Mouse (Mus musculus): ENCODE results near the gene Vmn1r1. TPM values are rescaled to one million over a fixed set of nuclear protein-coding genes. Genes with fewer than 3 reads are reported as not detected.
A peak's percentile ranks its signal among the peaks of the same experiment; 100 is the strongest.

The Vmn1r1 gene
- polyA plus RNA-seq, 1 experiment from 2014 or later, result not detected

- ATAC-seq (ENCODE audit: low read depth), result peak; percentile 73
- peak overlapping the region; percentile 28; the same call in 1 of the 2 replicates for H3K4me2 ChIP-seq (ENCODE audit: low read depth, low read length)
- H3K9me3 ChIP-seq (ENCODE audit: control insufficient read depth, low read length), result no peaks in the 10 kb centered on the region
- H3K27ac ChIP-seq (ENCODE audit: low read length), result no peak overlapping the region
- no peak overlapping the region for H3K4me3 ChIP-seq (ENCODE audit: low read length)
- no peak overlapping the region for H3K9ac ChIP-seq (ENCODE audit: low read length)
- no peaks in the 10 kb centered on the region; the same call in 1 of the 2 replicates for H3K27me3 ChIP-seq (ENCODE audit: control insufficient read depth, insufficient read depth, low read depth, low read length)
- peaks cover 13% of the 10 kb centered on the region; the same call in 1 of the 2 replicates for H3K4me1 ChIP-seq (replicated peaks; ENCODE audit: control insufficient read depth, insufficient read depth, low read length)
- 28% methylated on average over 7 of the region's 7 CpGs for WGBS
- no peaks in the 10 kb centered on the region for H3K36me3 ChIP-seq (ENCODE audit: control insufficient read depth, insufficient read depth, low read length)
Observed at GRCm38 (mm10) chr1:182115651-182116408, 48.5 kb downstream of the Vmn1r1 start.

- 13% methylated on average over 5 of the region's 5 CpGs for WGBS
- H3K4me3 ChIP-seq (ENCODE audit: low read length), result no peak overlapping the region
- H3K36me3 ChIP-seq (ENCODE audit: control insufficient read depth, insufficient read depth, low read length), result no peaks in the 10 kb centered on the region
- no peak overlapping the region for H3K9ac ChIP-seq (ENCODE audit: low read length)
- no peak overlapping the region for H3K27ac ChIP-seq (ENCODE audit: low read length)
- H3K27me3 ChIP-seq (ENCODE audit: control insufficient read depth, insufficient read depth, low read depth, low read length), result no peaks in the 10 kb centered on the region; the same call in 1 of the 2 replicates
- no peak for ATAC-seq (ENCODE audit: low read depth)
- peak overlapping the region; percentile 28; the same call in 1 of the 2 replicates for H3K4me2 ChIP-seq (ENCODE audit: low read depth, low read length)
- peaks cover 13% of the 10 kb centered on the region; the same call in 1 of the 2 replicates for H3K4me1 ChIP-seq (replicated peaks; ENCODE audit: control insufficient read depth, insufficient read depth, low read length)
- H3K9me3 ChIP-seq (ENCODE audit: control insufficient read depth, low read length), result no peaks in the 10 kb centered on the region
Observed at GRCm38 (mm10) chr1:182115197-182115596, 49.1 kb downstream of the Vmn1r1 start.

GRCm38 (mm10) chr1:182113587-182114500 is 50.4 kb downstream of the Vmn1r1 start:
- WGBS, result 43% methylated on average over 19 of the region's 19 CpGs

GRCm38 (mm10) chr1:182113131-182113530 is 51.2 kb downstream of the Vmn1r1 start:
- Histone ChIP-seq H3K4me3 (ENCODE audit: low read length) (no peak overlapping the region), H3K27me3 (ENCODE audit: control insufficient read depth, insufficient read depth, low read depth, low read length) (no peaks in the 10 kb centered on the region; the same call in 1 of the 2 replicates), H3K9ac (ENCODE audit: low read length) (no peak overlapping the region), H3K4me2 (ENCODE audit: low read depth, low read length) (no peak overlapping the region), H3K27ac (ENCODE audit: low read length) (no peak overlapping the region), H3K36me3 (ENCODE audit: control insufficient read depth, insufficient read depth, low read length) (no peaks in the 10 kb centered on the region), H3K4me1 (replicated peaks; ENCODE audit: control insufficient read depth, insufficient read depth, low read length) (peaks cover 16% of the 10 kb centered on the region; the same call in 1 of the 2 replicates), H3K9me3 (ENCODE audit: control insufficient read depth, low read length) (no peaks in the 10 kb centered on the region)
- no peak for ATAC-seq (ENCODE audit: low read depth)
- WGBS, result 84% methylated on average over 11 of the region's 11 CpGs

More at GRCm38 (mm10) chr1:182113587-182114500, 50.4 kb downstream of the Vmn1r1 start:
- H3K27me3 ChIP-seq (ENCODE audit: control insufficient read depth, insufficient read depth, low read depth, low read length), result no peaks in the 10 kb centered on the region; the same call in 1 of the 2 replicates
- no peak overlapping the region for H3K9ac ChIP-seq (ENCODE audit: low read length)
- no peak overlapping the region for H3K4me3 ChIP-seq (ENCODE audit: low read length)
- no peak for ATAC-seq (ENCODE audit: low read depth)
- H3K9me3 ChIP-seq (ENCODE audit: control insufficient read depth, low read length), result no peaks in the 10 kb centered on the region
- H3K27ac ChIP-seq (ENCODE audit: low read length), result no peak overlapping the region
- H3K36me3 ChIP-seq (ENCODE audit: control insufficient read depth, insufficient read depth, low read length), result no peaks in the 10 kb centered on the region
- no peak overlapping the region for H3K4me2 ChIP-seq (ENCODE audit: low read depth, low read length)
- H3K4me1 ChIP-seq (replicated peaks; ENCODE audit: control insufficient read depth, insufficient read depth, low read length), result peaks cover 13% of the 10 kb centered on the region; the same call in 1 of the 2 replicates

GRCm38 (mm10) chr1:182112385-182112784 is 51.9 kb downstream of the Vmn1r1 start:
- ATAC-seq (ENCODE audit: low read depth), result no peak
- Histone ChIP-seq H3K27me3 (ENCODE audit: control insufficient read depth, insufficient read depth, low read depth, low read length) (no peaks in the 10 kb centered on the region; the same call in 1 of the 2 replicates), H3K4me3 (ENCODE audit: low read length) (no peak overlapping the region), H3K9ac (ENCODE audit: low read length) (no peak overlapping the region), H3K36me3 (ENCODE audit: control insufficient read depth, insufficient read depth, low read length) (no peaks in the 10 kb centered on the region), H3K9me3 (ENCODE audit: control insufficient read depth, low read length) (no peaks in the 10 kb centered on the region), H3K4me2 (ENCODE audit: low read depth, low read length) (no peak overlapping the region), H3K4me1 (replicated peaks; ENCODE audit: control insufficient read depth, insufficient read depth, low read length) (peaks cover 16% of the 10 kb centered on the region; the same call in 1 of the 2 replicates), H3K27ac (ENCODE audit: low read length) (no peak overlapping the region)
- 84% methylated on average over 15 of the region's 15 CpGs for WGBS

- peak; percentile 30 for ATAC-seq (ENCODE audit: low read depth)
- no peak overlapping the region for H3K27ac ChIP-seq (ENCODE audit: low read length)
- no peaks in the 10 kb centered on the region for H3K36me3 ChIP-seq (ENCODE audit: control insufficient read depth, insufficient read depth, low read length)
- no peaks in the 10 kb centered on the region; the same call in 1 of the 2 replicates for H3K27me3 ChIP-seq (ENCODE audit: control insufficient read depth, insufficient read depth, low read depth, low read length)
- H3K9me3 ChIP-seq (ENCODE audit: control insufficient read depth, low read length), result no peaks in the 10 kb centered on the region
- H3K9ac ChIP-seq (ENCODE audit: low read length), result no peak overlapping the region
- H3K4me3 ChIP-seq (ENCODE audit: low read length), result no peak overlapping the region
- H3K4me1 ChIP-seq (replicated peaks; ENCODE audit: control insufficient read depth, insufficient read depth, low read length), result peaks cover 16% of the 10 kb centered on the region; the same call in 1 of the 2 replicates
- H3K4me2 ChIP-seq (ENCODE audit: low read depth, low read length), result no peak overlapping the region
- WGBS, result 57% methylated on average over 14 of the region's 14 CpGs
Observed at GRCm38 (mm10) chr1:182111386-182112317, 52.6 kb downstream of the Vmn1r1 start.

- ATAC-seq (ENCODE audit: low read depth), result no peak
- Histone ChIP-seq H3K4me2 (ENCODE audit: low read depth, low read length) (no peak overlapping the region), H3K36me3 (ENCODE audit: control insufficient read depth, insufficient read depth, low read length) (no peaks in the 10 kb centered on the region), H3K4me1 (replicated peaks; ENCODE audit: control insufficient read depth, insufficient read depth, low read length) (peaks cover 14% of the 10 kb centered on the region; the same call in 1 of the 2 replicates), H3K9me3 (ENCODE audit: control insufficient read depth, low read length) (no peaks in the 10 kb centered on the region), H3K9ac (ENCODE audit: low read length) (no peak overlapping the region), H3K27me3 (ENCODE audit: control insufficient read depth, insufficient read depth, low read depth, low read length) (no peaks in the 10 kb centered on the region; the same call in 1 of the 2 replicates), H3K27ac (ENCODE audit: low read length) (no peak overlapping the region), H3K4me3 (ENCODE audit: low read length) (no peak overlapping the region)
- 63% methylated on average over 15 of the region's 15 CpGs for WGBS
Observed at GRCm38 (mm10) chr1:182110708-182111385, 53.4 kb downstream of the Vmn1r1 start.

GRCm38 (mm10) chr1:182110185-182110584 is 54.1 kb downstream of the Vmn1r1 start:
- H3K27ac ChIP-seq (ENCODE audit: low read length), result no peak overlapping the region

More at GRCm38 (mm10) chr1:182110185-182110584, 54.1 kb downstream of the Vmn1r1 start:
- ATAC-seq (ENCODE audit: low read depth), result no peak
- Histone ChIP-seq H3K4me1 (replicated peaks; ENCODE audit: control insufficient read depth, insufficient read depth, low read length) (peaks cover 11% of the 10 kb centered on the region; the same call in 1 of the 2 replicates), H3K9ac (ENCODE audit: low read length) (no peak overlapping the region), H3K9me3 (ENCODE audit: control insufficient read depth, low read length) (no peaks in the 10 kb centered on the region), H3K4me2 (ENCODE audit: low read depth, low read length) (no peak overlapping the region), H3K27me3 (ENCODE audit: control insufficient read depth, insufficient read depth, low read depth, low read length) (no peaks in the 10 kb centered on the region; the same call in 1 of the 2 replicates), H3K4me3 (ENCODE audit: low read length) (no peak overlapping the region), H3K36me3 (ENCODE audit: control insufficient read depth, insufficient read depth, low read length) (no peaks in the 10 kb centered on the region)
- WGBS, result 82% methylated on average over 11 of the region's 11 CpGs
